Mouse (Mus musculus) thymus, adult 2 months (tissue): ENCODE results near the gene Tspan31.

Experiments used
- CTCF ChIP-seq: fragments of 200-500 bp; IDR thresholded peaks from 2 replicates; pipeline ENCODE4 v1.5.1; 2012; ENCODE audit warnings: mild to moderate bottlenecking, control low read depth, low read length, moderate library complexity, borderline replicate concordance; ENCODE audit not compliant: control insufficient read depth, poor library complexity, insufficient read depth; ENCODE audit errors: extremely low read depth
- POLR2A ChIP-seq: fragments of 200-500 bp; IDR thresholded peaks from 2 replicates; pipeline ENCODE4 v1.6.1; 2012; ENCODE audit warnings: mild to moderate bottlenecking, low read length, control low read depth, moderate library complexity; ENCODE audit not compliant: control insufficient read depth, poor library complexity, insufficient read depth; ENCODE audit errors: extremely low read depth

GRCm38 (mm10) chr10:127078001-127078676 is 8.1 kb upstream of the Tspan31 start:
- TF ChIP-seq CTCF: no peak
- TF ChIP-seq POLR2A: no peak
